Mouse (Mus musculus): ENCODE measurements around the gene Gba. TPM values are rescaled to one million over a fixed set of nuclear protein-coding genes. Genes with fewer than 3 reads are reported as not detected.
A peak's percentile ranks its signal among the peaks of the same experiment; 100 is the strongest.
"Not testable (repeated sequence)": the region's sequence is repeated elsewhere in the genome, so short reads cannot be mapped to it uniquely, and the experiment has no call there.

The Gba gene
- 33.5 and 34.0 TPM in 2 replicates for polyA plus RNA-seq (2014; fragmentation: Nextera tagmentation; extraction: Ambion mirVana)

- Histone ChIP-seq H3K9ac (ENCODE audit: low read length) (peak within 1 kb of the TSS; percentile 69), H3K27ac (replicated peaks in 1 of 2; ENCODE audit: control insufficient read depth in 1 of 2, insufficient read depth in 1 of 2, low read depth in 2 of 2, low read length in 2 of 2) (peak within 1 kb of the TSS in 1 of 2 experiments; percentile 29; a peak in 2 of 4 replicates), H3K4me1 (ENCODE audit: control insufficient read depth in 2 of 2, insufficient read depth in 2 of 2, low read length in 2 of 2) (peaks cover 4% of the 10 kb centered on the region in 2 experiments; a peak in 3 of 4 replicates), H3K4me2 (ENCODE audit: low read length) (peak within 1 kb of the TSS; percentile 74), H3K9me3 (ENCODE audit: control insufficient read depth, low read length) (no peaks in the 10 kb centered on the region), H3K27me3 (ENCODE audit: control insufficient read depth, insufficient read depth, low read length) (no peaks in the 10 kb centered on the region), H3K4me3 (ENCODE audit: control insufficient read depth in 1 of 2, insufficient read depth in 1 of 2, low read depth in 1 of 2, low read length in 2 of 2) (peak within 1 kb of the TSS; percentile 58 to 61), H3K36me3 (ENCODE audit: control insufficient read depth, insufficient read depth, low read length) (peaks cover 36% of the 10 kb centered on the region)
- peak; percentile 79 for ATAC-seq (ENCODE audit: insufficient number of reproducible peaks, insufficient read depth, low FRiP score, low read depth)
- WGBS, result 23% methylated on average over 13 of the region's 13 CpGs
Observed at GRCm38 (mm10) chr3:89202253-89203141, at the start of gene Gba. Gba (plus strand) TSS chr3:89202928.

GRCm38 (mm10) chr3:89156951-89157350 lies 45.8 kb upstream of the Gba start:
- 76% methylated on average over 8 of the region's 8 CpGs for WGBS
- Histone ChIP-seq H3K36me3 (ENCODE audit: control insufficient read depth, insufficient read depth, low read length) (no peaks in the 10 kb centered on the region), H3K4me2 (ENCODE audit: low read length) (no peak overlapping the region), H3K9me3 (ENCODE audit: control insufficient read depth, low read length) (no peaks in the 10 kb centered on the region), H3K9ac (ENCODE audit: low read length) (no peak overlapping the region), H3K27ac (replicated peaks in 1 of 2; ENCODE audit: control insufficient read depth in 1 of 2, insufficient read depth in 1 of 2, low read depth in 2 of 2, low read length in 2 of 2) (no peak overlapping the region), H3K4me3 (ENCODE audit: control insufficient read depth in 1 of 2, insufficient read depth in 1 of 2, low read depth in 1 of 2, low read length in 2 of 2) (no peak overlapping the region), H3K27me3 (ENCODE audit: control insufficient read depth, insufficient read depth, low read length) (peaks cover 25% of the 10 kb centered on the region), H3K4me1 (ENCODE audit: control insufficient read depth in 2 of 2, insufficient read depth in 2 of 2, low read length in 2 of 2) (peaks cover 0 to 5% of the 10 kb centered on the region in 2 experiments; a peak in 1 of 4 replicates)
- ATAC-seq (ENCODE audit: insufficient number of reproducible peaks, insufficient read depth, low FRiP score, low read depth), result no peak

GRCm38 (mm10) chr3:89158651-89159050 lies 44.1 kb upstream of the Gba start:
- Histone ChIP-seq H3K9ac (ENCODE audit: low read length) (no peak overlapping the region), H3K9me3 (ENCODE audit: control insufficient read depth, low read length) (no peaks in the 10 kb centered on the region), H3K4me1 (ENCODE audit: control insufficient read depth in 2 of 2, insufficient read depth in 2 of 2, low read length in 2 of 2) (peaks cover under 1 to 6% of the 10 kb centered on the region in 2 experiments), H3K36me3 (ENCODE audit: control insufficient read depth, insufficient read depth, low read length) (no peaks in the 10 kb centered on the region), H3K4me2 (ENCODE audit: low read length) (no peak overlapping the region), H3K27me3 (ENCODE audit: control insufficient read depth, insufficient read depth, low read length) (peaks cover 16% of the 10 kb centered on the region), H3K4me3 (ENCODE audit: control insufficient read depth in 1 of 2, insufficient read depth in 1 of 2, low read depth in 1 of 2, low read length in 2 of 2) (no peak overlapping the region), H3K27ac (replicated peaks in 1 of 2; ENCODE audit: control insufficient read depth in 1 of 2, insufficient read depth in 1 of 2, low read depth in 2 of 2, low read length in 2 of 2) (no peak overlapping the region)
- 13% methylated on average over 7 of the region's 7 CpGs for WGBS
- no peak for ATAC-seq (ENCODE audit: insufficient number of reproducible peaks, insufficient read depth, low FRiP score, low read depth)

- Histone ChIP-seq H3K36me3 (ENCODE audit: control insufficient read depth, insufficient read depth, low read length) (no peaks in the 10 kb centered on the region), H3K4me1 (ENCODE audit: control insufficient read depth in 2 of 2, insufficient read depth in 2 of 2, low read length in 2 of 2) (peaks cover 2 to 12% of the 10 kb centered on the region in 2 experiments), H3K9ac (ENCODE audit: low read length) (no peak overlapping the region), H3K4me2 (ENCODE audit: low read length) (peak overlapping the region; percentile 90), H3K4me3 (ENCODE audit: control insufficient read depth in 1 of 2, insufficient read depth in 1 of 2, low read depth in 1 of 2, low read length in 2 of 2) (peak overlapping the region; percentile 52), H3K27ac (replicated peaks in 1 of 2; ENCODE audit: control insufficient read depth in 1 of 2, insufficient read depth in 1 of 2, low read depth in 2 of 2, low read length in 2 of 2) (no peak overlapping the region), H3K9me3 (ENCODE audit: control insufficient read depth, low read length) (no peaks in the 10 kb centered on the region), H3K27me3 (ENCODE audit: control insufficient read depth, insufficient read depth, low read length) (peaks cover 16% of the 10 kb centered on the region)
- no peak for ATAC-seq (ENCODE audit: insufficient number of reproducible peaks, insufficient read depth, low FRiP score, low read depth)
- whole genome bisulfite sequencing, result under 1% methylated on average over 13 of the region's 13 CpGs
Observed at GRCm38 (mm10) chr3:89159211-89159610, 43.5 kb upstream of the Gba start.

- Histone ChIP-seq H3K27me3 (ENCODE audit: control insufficient read depth, insufficient read depth, low read length) (peaks cover 16% of the 10 kb centered on the region), H3K27ac (replicated peaks in 1 of 2; ENCODE audit: control insufficient read depth in 1 of 2, insufficient read depth in 1 of 2, low read depth in 2 of 2, low read length in 2 of 2) (no peak within 1 kb of the TSS), H3K9ac (ENCODE audit: low read length) (peak within 1 kb of the TSS; percentile 53; the same call in 1 of the 2 replicates), H3K9me3 (ENCODE audit: control insufficient read depth, low read length) (no peaks in the 10 kb centered on the region), H3K36me3 (ENCODE audit: control insufficient read depth, insufficient read depth, low read length) (no peaks in the 10 kb centered on the region), H3K4me2 (ENCODE audit: low read length) (peak within 1 kb of the TSS; percentile 90), H3K4me3 (ENCODE audit: control insufficient read depth in 1 of 2, insufficient read depth in 1 of 2, low read depth in 1 of 2, low read length in 2 of 2) (peak within 1 kb of the TSS; percentile 52), H3K4me1 (ENCODE audit: control insufficient read depth in 2 of 2, insufficient read depth in 2 of 2, low read length in 2 of 2) (peaks cover 2 to 12% of the 10 kb centered on the region in 2 experiments)
- WGBS, result under 1% methylated on average over 60 of the region's 66 CpGs
- peak; percentile 57 for ATAC-seq (ENCODE audit: insufficient number of reproducible peaks, insufficient read depth, low FRiP score, low read depth)
Observed at GRCm38 (mm10) chr3:89159616-89160344, 42.9 kb upstream of the Gba start, which contains the start of gene Hcn3. Hcn3 (minus strand) TSS chr3:89160196.

GRCm38 (mm10) chr3:89161207-89161606 lies 41.5 kb upstream of the Gba start:
- H3K9ac ChIP-seq (ENCODE audit: low read length); H3K4me3 ChIP-seq (ENCODE audit: control insufficient read depth in 1 of 2, insufficient read depth in 1 of 2, low read depth in 1 of 2, low read length in 2 of 2); H3K36me3 ChIP-seq (ENCODE audit: control insufficient read depth, insufficient read depth, low read length); H3K9me3 ChIP-seq (ENCODE audit: control insufficient read depth, low read length); H3K4me2 ChIP-seq (ENCODE audit: low read length); ATAC-seq (ENCODE audit: insufficient number of reproducible peaks, insufficient read depth, low FRiP score, low read depth); H3K27ac ChIP-seq (replicated peaks in 1 of 2; ENCODE audit: control insufficient read depth in 1 of 2, insufficient read depth in 1 of 2, low read depth in 2 of 2, low read length in 2 of 2): not testable (repeated sequence)
- Histone ChIP-seq H3K27me3 (ENCODE audit: control insufficient read depth, insufficient read depth, low read length) (peaks cover 16% of the 10 kb centered on the region), H3K4me1 (ENCODE audit: control insufficient read depth in 2 of 2, insufficient read depth in 2 of 2, low read length in 2 of 2) (peaks cover 4 to 22% of the 10 kb centered on the region in 2 experiments)

GRCm38 (mm10) chr3:89161786-89162185 lies 40.9 kb upstream of the Gba start:
- Histone ChIP-seq H3K9me3 (ENCODE audit: control insufficient read depth, low read length) (no peaks in the 10 kb centered on the region), H3K9ac (ENCODE audit: low read length) (no peak overlapping the region), H3K4me2 (ENCODE audit: low read length) (no peak overlapping the region), H3K36me3 (ENCODE audit: control insufficient read depth, insufficient read depth, low read length) (peaks cover 4% of the 10 kb centered on the region; the same call in 1 of the 2 replicates), H3K27me3 (ENCODE audit: control insufficient read depth, insufficient read depth, low read length) (peaks cover 16% of the 10 kb centered on the region), H3K4me1 (ENCODE audit: control insufficient read depth in 2 of 2, insufficient read depth in 2 of 2, low read length in 2 of 2) (peaks cover 4 to 22% of the 10 kb centered on the region in 2 experiments), H3K4me3 (ENCODE audit: control insufficient read depth in 1 of 2, insufficient read depth in 1 of 2, low read depth in 1 of 2, low read length in 2 of 2) (no peak overlapping the region), H3K27ac (replicated peaks in 1 of 2; ENCODE audit: control insufficient read depth in 1 of 2, insufficient read depth in 1 of 2, low read depth in 2 of 2, low read length in 2 of 2) (no peak overlapping the region)
- ATAC-seq (ENCODE audit: insufficient number of reproducible peaks, insufficient read depth, low FRiP score, low read depth), result no peak
- 78% methylated on average over 4 of the region's 4 CpGs for WGBS
